Mouse (Mus musculus): ENCODE results near the gene Tmem167b.
"Not testable (repeated sequence)": the region's sequence is repeated elsewhere in the genome, so short reads cannot be mapped to it uniquely, and the experiment has no call there.

Tmem167b gene

GRCm38 (mm10) chr3:108562133-108562730 is at the start of gene Tmem167b:
Gene Tmem167b, minus strand, starts transcription at chr3:108562466.
- peak; percentile 88 for DNase-seq (ENCODE audit: low spot score)

DNA sequence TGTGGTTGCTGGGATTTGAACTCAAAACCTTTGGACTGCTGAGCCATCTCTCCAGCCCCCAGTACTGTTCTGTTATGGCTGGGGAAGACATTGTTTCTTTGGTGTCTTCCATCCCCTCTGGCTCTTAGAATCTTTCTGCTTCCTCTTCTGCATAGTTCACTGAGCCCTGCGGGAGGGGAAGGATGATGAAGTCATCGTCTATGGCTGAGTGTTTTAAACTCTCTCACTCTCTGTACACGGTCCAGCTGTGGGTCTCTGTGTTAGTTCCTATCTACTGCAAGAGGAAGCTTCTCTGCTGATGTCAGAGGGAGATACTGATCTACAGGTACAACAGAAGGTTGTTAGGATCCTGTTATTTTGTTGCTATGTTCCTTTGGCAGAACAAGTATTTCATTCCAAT is 46.6 kb upstream of the Tmem167b start:
- no peak for DNase-seq (ENCODE audit: low spot score)

GRCm38 (mm10) chr3:108591530-108592522 is 29.6 kb upstream of the Tmem167b start:
- no peak for DNase-seq (ENCODE audit: low spot score)

DNA sequence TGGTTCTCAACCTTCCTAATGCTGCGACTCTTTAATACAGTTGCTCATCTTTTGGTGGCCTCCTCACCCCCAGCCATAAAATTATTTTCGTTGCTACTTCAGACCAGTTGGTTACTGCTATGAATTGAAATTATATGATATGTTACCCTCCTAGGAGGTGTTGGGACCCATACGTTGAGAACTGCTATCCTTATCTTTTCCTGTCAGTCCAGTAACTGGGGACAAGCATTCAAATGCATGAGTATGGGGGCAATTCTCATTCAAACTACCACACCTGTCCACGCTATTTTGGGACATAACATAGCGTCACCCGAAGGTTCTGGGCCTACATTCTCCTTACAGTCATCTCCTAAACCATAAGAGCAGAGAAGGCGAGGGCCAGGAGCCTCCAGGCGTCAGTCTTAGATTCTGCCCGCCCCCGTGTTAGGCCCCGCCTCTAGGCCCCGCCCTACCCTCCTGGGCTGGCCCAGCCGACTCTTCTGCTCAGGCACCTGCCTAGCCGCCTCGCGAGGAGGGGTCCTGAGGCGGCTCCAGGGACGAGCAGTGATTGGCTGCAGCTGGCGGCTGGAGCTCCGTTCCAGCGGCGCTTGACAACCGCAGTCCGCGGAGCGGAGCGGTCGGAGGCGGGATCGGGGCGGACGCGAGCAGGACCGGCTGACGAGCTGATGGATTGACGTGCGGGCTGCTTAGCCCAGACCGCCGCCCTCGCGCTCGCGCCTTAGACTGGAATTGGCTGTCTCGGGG is 28.7 kb upstream of the Tmem167b start, which contains the start of gene Wdr47:
Gene Wdr47, plus strand, starts transcription at position 494 of the 744 bp plus-strand sequence.
- DNase-seq (ENCODE audit: low spot score) = peak; percentile 88

GRCm38 (mm10) chr3:108588446-108588845 is 26.2 kb upstream of the Tmem167b start:
- no peak for DNase-seq (ENCODE audit: low spot score)

DNA sequence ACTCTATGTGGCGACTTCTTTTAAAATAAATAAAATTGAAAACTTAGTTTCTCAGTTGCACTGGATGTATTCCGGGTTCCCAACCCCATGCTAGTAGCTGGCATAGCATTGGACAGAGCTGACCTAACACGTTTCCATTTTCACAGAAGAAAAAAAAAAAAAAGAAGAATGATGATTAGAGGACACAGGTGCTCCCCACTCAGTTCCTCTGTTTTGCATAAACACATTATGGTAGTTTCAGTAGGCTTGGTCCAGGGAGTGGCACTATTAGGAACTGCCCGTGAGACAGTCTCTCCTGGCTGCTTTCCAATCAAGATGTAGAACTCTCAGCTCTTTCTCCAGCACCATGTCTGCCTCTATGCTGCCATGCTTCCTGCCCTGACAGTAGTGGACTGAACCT is 22.3 kb upstream of the Tmem167b start:
- DNase-seq (ENCODE audit: low spot score) = no peak

- DNase-seq (ENCODE audit: low spot score) = no peak
Observed at GRCm38 (mm10) chr3:108574018-108574417, 11.8 kb upstream of the Tmem167b start.

DNA sequence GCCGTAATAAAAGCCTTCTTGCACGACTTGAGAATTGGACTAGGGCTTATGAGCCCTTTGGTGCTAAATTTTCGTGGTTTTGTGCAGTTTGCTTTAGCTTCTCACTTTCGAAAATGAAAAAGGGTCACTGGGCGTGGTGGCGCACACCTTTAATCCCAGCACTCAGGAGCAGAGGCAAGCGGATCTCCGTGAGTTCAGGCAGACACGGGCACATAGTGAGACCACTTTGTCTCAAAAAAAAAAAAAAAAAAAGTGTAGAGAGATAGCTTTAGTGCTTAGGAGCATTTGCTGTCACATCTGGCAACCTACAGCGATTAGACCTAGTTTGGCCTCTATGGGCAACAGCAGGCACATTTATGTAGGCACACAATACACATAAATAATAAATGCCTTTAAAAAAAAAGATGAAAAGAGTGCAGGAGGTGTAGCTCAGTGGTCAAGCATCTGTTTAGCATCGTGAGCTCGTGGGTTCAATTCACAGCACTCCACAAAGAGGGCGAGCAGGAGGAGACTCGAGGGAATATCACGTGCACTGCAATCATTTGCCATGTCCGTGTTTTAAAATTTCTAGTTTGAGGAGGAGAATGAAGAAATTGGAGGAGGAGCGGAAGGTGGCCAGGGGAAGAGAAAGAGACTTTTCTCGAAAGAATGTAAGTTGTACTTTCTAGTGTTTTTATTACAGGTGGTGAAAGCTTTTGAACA is 10.2 kb upstream of the Tmem167b start:
- DNase-seq (ENCODE audit: low spot score) = no peak

GRCm38 (mm10) chr3:108571443-108572294 is 9.4 kb upstream of the Tmem167b start, which contains the start of gene Taf13:
Gene Taf13, plus strand, starts transcription at chr3:108571698.
- DNase-seq (ENCODE audit: low spot score) = peak; percentile 93

DNA sequence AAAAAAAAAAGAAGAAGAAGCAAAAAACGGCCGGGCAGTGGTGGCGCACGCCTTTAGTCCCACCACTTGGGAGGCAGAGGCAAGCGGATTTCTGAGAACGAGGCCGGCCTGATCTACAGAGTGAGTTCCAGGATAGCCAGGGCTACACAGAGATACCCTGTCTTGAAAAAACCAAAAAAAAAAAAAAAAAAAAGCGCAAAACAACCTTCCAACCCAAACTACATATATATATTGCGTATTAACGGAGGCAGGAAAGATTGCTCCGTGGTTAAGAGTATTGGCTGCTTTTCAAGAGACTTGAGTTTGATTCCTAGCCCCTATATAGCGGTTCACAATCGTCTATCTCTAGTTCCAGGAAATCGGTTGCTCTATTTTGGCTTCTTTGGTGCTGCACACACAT is 8.5 kb upstream of the Tmem167b start:
- no peak for DNase-seq (ENCODE audit: low spot score)

DNA sequence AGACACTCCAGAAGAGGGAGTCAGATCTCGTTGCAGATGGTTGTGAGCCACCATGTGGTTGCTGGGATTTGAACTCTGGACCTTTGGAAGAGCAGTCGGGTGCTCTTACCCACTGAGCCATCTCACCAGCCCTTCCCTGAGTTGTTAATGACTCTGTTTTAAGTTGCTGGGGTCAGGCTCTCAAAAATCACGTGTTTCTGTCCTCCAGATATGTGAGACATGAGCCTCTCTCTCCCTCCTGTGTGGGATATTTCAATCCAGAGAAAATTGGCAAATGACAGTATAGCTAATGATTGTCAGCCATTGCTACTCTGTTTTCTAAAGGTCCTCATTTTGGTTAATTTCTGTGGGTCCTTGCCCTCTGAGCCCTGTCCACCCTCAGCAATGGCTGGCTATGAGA is 7.4 kb upstream of the Tmem167b start:
- DNase-seq (ENCODE audit: low spot score) = not testable (repeated sequence)

DNA sequence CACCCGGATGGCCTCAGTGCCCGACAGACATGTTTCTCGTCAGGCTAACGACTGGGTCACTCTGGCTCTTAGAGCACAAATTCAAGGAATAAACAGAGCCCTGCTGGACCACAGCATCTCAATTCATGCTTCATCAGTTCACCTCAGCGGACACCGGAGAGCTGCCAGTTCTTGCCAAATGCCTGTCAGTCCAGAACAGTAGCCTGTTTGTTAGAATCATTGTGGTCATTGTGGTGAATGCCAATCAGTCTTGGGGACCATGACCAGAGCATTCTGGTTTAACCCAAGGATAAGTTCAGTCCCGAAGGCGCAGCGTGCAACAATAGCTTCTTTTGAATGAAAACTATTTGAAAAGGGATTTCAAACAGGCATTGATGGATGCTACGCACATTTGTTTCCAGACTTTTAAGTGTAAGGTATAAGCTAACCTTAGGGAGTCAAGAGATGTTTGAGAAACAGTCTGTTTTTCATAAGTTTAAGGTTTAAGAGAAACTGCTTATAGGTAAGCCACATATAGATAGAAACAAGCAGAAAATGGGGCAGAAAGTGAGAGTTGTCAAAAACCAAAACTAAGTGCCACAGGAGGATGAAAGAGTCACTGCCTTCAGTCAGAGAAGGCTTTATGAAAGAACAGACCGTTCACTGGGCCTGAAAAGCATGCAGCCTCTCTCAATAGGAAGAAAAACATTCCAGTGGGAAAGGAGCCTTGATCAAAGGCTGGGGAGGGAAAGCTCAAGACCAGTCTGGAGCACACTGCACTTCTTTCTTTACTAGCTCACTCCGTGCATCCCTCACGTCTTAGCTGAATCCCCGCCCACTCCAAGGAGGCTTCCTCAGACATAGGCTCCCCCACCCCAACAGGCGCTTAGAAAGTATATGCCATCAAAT is 6.0 kb upstream of the Tmem167b start:
- DNase-seq (ENCODE audit: low spot score) = no peak

- peak; percentile 48 for DNase-seq (ENCODE audit: low spot score)
Observed at GRCm38 (mm10) chr3:108563309-108563708, 1.0 kb upstream of the Tmem167b start.

- DNase-seq (ENCODE audit: low spot score) = no peak
Observed at GRCm38 (mm10) chr3:108562777-108563271, 558 bp upstream of the Tmem167b start.

DNA sequence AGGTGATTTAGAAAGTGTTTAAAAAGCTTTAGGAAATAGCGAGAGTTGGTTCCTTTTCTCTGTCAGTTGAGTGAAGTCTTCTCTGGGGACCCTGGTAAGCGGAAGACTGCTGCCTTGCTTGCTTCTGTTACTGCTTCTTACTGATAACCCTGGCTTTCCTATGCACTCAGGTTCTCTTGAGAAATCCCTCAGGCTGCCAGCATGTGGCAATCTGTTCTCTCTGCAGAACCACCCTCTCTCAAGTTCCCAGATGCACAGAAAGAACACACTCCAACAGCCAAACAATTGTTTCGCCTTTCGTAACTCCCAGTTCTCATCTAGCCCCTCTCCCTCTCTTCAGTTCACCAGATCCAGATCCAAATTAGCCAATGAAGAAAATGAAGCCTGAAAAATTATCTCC is 4.4 kb downstream of the Tmem167b start:
- DNase-seq (ENCODE audit: low spot score) = no peak

DNA sequence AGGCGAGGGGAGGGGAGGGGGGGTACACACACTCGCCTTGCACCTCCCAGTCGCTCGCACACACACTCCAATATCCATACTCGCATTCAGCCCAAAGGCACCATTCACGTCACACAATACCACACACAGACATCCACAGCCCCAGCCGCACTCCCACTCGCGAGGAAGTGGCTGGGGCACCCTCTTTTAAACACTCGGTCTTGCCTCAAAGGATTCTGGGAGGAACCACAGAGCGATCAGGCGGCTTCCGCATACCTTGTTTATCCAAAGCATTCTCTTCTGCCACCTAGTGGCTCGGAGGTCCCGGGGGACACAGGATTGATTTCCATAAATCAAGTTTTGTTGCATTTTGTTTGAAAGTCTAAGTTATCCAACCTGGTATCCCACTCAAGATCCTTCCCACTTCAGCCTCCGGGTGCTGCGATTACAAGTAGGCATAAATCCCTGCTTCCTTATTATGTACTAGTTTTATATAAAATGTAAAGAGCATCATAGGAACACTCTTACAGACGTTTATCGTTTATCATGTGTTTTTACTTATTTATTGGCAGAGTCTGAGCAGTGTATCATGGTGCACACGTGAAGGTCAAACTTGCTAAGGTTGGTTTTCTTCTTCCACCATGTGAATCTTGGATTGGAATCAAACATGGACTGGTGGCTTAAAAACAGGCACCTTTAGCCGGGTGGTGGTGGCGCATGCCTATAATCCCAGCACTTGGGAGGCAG is 7.5 kb downstream of the Tmem167b start:
- DNase-seq (ENCODE audit: low spot score) = peak; percentile 67

DNA sequence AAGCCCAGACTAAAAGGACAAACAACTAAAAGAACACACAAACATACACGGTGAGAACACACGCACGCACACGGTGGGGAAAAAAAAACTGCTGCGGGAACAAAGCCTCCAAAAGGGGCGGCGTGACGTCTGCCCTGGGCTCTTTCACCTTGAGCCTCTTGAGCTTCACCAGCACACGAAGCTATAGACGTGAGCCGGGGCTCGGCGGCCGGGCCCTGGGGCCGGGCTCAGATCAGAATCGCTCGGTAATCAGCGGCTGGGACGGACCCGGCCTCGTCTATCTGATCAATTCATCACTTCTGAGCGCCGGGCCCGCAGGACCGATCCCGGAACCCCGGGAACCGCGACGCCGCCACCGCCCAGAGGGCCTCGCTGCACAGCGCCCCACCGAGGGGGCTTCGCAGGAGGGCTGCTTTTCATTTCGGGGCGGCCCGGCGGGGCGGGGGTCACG is 8.1 kb downstream of the Tmem167b start:
- DNase-seq (ENCODE audit: low spot score) = no peak

- DNase-seq (ENCODE audit: low spot score) = no peak
Observed at GRCm38 (mm10) chr3:108542299-108542698, 20.0 kb downstream of the Tmem167b start.

GRCm38 (mm10) chr3:108537303-108537702 is 25.0 kb downstream of the Tmem167b start:
- DNase-seq (ENCODE audit: low spot score) = peak; percentile 58
